Mouse (Mus musculus) granulocyte monocyte progenitor cell, adult 5-6 weeks (primary cell): ENCODE data around the gene Zbtb16. TPM values are rescaled to one million over a fixed set of nuclear protein-coding genes. Genes with fewer than 3 reads are reported as not detected.

ENCODE experiments used
- ATAC-seq: replicated peaks from 2 replicates; pipeline ENCODE4 v1.8.0; 2016; ENCODE audit warnings: mild to moderate bottlenecking, moderate TSS enrichment, inconsistent platforms; ENCODE audit not compliant: poor library complexity, severe bottlenecking
- total RNA-seq, 2 experiments: library from RNA; stranded (forward) in 1 of 2; stranded (reverse) in 1 of 2; fragments of 200-712, 200-1000 nt in 1 of 2; fragments of >200 nt in 1 of 2; fragmentation: Nextera tagmentation in 1 of 2; gene quantifications; 2 replicates each; pipeline ENCODE4 v1.2.3; 2014 to 2017

Zbtb16 gene
- total RNA-seq, 2 experiments from 2014 or later, result 10.0 to 10.1 TPM

DNA sequence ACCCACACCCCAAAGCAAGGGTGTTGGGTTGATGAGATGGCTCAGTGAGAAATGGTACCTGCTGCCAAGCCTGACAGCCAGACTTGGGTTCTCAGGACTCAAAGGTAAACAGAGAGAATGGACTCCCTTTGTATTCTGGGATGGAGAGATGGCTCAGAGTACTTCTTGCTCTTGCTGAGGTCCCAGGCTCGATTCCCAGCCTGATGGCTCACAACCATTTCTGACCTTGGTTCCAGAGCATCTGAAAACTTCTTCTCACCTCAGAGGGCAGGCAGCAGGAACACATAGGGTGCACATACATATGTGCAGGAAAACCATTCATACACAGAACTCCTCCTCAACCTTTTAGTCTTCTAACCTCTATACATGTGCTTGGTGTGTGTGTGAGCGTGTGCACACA is 185.2 kb downstream of the Zbtb16 start:
- no peak for ATAC-seq

DNA sequence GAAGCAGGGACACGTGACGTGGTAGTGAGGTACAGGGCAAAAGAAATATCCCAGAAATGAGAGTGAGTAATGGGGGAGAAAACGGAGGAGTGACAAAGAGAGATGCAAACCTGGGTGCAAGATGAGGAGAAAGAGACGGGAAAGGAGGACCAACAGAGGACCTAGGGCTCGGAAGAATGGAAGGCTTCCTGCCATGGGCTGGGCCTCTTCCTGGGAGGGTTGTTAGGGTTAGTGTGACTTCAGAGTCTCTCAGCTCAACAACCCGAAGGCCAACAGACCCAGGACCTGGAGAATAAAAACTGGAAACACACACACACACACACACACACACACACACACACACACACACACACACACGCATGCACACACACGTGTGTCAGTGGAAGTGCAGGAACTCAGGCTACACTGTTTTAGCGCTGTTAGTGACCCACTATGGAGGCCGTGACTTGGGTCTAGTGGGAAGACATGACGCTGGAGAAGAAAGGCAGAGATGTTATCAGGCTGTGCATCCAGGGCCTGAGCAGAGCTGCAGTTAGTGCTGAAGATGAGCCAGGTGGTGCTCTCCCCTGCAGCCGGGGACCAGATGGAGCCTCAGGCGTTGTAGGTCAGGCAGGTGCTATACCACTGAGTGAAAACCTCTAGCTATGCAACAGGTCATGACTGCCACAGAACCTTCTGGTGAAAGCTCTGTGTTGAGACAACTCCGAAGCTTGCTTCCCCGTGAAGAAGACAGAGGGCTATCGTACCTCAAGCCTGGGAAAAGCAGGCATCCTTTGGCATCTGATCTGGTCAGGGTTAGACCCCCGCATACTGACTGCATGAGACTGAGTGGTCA is 186.0 kb downstream of the Zbtb16 start:
- ATAC-seq, result no peak

- ATAC-seq, result peak; percentile 61
These were observed 186.8 kb downstream of the Zbtb16 start for GRCm38 (mm10) chr9:48649098-48649766.

DNA sequence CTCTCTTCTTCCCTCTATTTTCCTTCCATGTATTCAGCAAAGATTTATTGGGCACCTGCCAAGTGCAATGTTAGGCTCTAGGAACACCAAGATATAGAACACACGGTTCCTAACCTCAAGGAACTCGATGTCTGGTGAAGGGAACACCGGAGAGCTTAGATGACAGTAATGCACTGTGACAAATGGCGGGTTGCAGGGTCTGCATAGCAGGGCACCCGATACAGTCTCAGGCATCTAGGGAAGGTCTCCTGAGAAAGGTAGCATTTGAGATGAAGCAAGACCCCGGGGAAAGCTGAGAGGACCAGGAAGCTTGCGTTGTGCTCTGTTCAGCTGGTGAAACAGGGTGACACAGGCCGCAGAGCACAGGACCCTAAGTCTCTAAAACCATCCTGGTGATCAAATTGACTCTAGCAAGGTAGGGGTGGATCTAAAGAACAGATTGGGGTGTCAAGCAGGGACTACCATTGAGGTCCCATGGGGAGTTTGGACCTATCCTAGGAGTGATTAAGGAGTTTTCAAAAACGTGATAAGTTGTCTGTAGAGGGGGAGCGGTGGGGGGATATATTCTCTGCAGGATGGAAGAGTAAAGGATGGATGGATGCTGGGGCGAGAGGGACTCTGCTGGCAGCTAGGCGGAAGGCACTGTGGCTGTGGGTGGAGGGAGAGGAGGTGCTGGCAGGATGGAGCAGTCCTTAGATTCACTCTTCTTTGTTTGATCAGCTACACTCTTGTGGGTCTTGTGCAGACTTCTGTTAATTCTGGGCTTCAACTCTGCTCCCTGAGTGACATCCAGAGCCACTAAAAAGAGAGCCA is 187.5 kb downstream of the Zbtb16 start:
- ATAC-seq, result no peak

GRCm38 (mm10) chr9:48647648-48648284 is 188.3 kb downstream of the Zbtb16 start:
- ATAC-seq, result no peak

DNA sequence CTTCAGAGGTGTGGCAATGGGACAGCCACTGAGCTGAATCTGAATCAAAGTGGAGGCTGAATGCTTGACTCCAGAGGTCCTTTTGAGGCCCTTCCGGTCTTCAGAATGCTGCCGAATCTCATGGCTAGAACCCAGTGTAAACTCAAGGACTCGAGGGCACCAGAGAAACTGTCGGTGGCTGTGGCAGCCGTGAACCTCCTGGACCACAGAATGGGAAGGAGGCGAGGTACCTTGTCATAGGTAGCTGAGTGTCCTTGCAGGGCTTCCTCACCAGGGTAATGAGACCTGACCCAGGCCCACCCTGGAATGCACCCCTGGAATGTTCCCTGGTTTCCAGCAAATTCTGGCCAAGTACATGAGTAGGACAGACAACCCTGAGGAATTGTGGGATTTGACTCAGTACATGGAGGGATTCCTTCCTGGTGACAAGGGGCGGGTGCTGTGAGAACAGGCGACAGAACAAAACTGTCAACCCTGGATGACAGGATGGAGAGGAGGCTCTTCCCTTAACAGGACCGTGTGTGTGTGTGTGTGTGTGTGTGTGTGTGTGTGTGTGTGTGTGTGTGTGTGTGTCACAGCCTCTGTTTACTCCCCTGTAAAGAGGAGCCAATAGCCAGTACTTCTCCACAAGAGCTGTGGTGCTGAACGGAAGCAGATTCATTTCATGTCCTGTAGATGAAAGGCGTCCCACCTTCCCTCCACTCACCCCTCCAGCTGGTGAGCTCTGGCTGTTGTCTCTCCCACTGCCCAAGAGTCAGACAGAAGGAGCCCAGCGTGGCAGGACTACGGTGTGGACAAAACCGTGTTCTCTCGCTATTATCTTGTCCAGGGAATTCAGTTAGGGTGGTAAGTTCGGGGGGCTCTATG is 189.0 kb downstream of the Zbtb16 start:
- ATAC-seq, result no peak

DNA sequence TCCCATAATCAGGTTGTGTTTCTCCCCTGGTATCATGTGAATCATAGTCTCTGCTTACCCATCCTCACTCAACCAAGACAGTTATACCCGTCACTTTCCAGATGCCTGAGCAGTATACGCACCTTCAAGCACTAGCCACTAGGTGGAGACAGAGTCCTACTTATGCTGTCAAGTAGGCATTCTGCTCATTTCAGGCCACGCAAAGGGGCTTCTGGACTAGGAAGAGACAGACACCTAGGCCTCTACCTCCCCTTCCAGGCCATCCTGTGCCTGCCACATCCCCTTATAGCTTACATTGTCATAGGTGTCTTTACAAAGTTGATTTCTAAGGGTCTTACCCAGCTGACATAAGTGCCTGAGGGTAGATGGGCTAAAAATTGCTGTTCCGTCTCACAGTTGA is 189.8 kb downstream of the Zbtb16 start:
- ATAC-seq, result peak; percentile 77

DNA sequence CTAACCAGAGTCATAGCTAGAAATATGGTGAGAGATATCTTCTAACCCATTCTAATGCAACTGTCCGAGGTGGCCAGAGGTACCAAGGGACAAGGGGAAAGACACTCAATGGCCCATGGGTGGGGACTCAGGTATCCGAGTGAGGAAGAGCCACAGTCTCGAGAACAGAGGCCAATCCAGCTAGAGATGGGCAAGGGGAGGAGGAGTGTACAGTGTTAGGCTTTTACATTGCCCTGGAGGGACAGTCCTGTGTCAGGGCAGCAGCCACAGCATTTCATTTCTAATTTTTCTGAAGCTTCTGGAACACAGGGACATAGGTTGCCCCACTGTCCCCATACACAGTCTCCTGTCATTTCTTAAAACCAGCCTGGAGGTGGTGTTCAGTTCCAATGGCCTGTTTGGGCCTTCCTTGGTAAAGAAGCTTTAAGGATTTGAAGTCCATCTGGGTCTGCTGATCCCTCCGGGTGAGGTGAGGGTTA is 190.3 kb downstream of the Zbtb16 start:
- ATAC-seq, result no peak

DNA sequence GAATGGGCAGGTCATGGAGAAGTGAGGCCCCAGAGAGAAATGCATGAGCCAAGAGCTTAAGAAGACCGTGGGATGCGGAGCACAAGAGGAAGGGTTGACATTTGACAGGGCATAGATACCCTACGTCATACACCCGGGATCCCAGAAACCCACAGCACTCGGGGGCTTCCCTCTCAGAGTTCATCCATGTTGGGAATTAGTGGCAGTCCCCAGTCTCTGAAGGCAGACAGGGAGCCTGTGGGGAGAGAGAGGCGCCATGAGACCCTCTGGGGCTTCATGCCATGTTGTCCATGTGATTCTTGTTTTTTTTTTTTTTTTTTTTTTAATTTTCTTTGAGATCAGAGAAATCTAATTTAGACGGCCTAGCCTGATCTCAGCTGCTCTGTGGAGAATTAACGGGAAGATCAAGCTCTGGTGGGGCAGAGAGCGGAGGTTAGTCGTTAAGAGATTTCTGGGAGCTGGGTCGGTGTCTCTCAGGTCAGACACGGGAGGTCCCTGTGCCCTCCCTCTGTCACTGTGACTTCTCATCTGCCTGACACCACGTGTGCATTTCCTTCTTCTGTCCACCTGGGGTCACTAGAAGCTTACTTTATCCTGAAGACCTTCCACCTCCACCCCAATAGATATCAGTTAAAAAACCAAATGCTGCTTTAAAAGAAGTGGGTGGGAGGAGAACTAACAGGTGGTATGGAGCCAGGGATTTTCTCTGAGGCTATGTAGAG is 190.9 kb downstream of the Zbtb16 start:
- peak; percentile 64 for ATAC-seq

DNA sequence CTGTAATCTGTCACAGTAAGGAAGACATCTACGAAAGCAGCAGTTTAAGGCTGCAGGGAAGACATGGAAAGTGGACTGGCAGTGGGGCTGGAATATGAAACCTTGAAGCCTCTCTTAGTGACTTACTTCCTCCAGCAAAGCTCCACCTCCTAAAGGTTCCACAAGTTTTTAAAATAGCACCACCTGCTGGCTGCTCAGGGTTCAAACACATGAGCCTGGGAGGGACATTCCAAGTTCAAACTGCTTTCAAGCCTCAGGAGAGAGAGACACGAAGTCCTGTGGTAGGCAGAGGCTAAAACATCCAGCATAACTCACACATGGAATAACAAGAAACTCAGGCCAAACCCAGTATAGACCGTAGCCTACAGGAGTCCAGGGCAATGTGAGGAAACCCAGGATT is 191.6 kb downstream of the Zbtb16 start:
- ATAC-seq, result no peak

GRCm38 (mm10) chr9:48641636-48642035 is 194.4 kb downstream of the Zbtb16 start:
- ATAC-seq, result no peak

- no peak for ATAC-seq
These were observed 195.1 kb downstream of the Zbtb16 start for GRCm38 (mm10) chr9:48640881-48641280.

- no peak for ATAC-seq
These were observed 197.7 kb downstream of the Zbtb16 start for GRCm38 (mm10) chr9:48638176-48638803.

DNA sequence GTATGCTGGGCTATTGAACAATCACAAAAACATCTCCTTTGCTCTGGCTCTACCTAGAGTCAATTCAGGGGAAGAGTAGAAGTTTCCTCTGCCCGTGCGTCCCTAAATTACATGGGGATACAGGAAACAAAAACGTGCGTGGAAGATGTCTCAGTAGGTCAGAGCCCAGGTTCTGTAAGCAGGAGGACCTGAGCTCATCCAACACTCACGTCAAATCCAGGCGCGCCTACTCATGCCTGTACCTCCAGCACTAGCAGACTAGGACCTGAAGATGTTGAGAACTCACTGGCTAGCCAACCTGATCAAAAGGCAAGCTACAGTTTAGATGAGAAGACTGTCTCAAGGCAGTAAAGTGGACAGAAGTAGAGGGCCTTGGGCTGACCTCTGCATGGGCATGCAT is 198.9 kb downstream of the Zbtb16 start:
- no peak for ATAC-seq

DNA sequence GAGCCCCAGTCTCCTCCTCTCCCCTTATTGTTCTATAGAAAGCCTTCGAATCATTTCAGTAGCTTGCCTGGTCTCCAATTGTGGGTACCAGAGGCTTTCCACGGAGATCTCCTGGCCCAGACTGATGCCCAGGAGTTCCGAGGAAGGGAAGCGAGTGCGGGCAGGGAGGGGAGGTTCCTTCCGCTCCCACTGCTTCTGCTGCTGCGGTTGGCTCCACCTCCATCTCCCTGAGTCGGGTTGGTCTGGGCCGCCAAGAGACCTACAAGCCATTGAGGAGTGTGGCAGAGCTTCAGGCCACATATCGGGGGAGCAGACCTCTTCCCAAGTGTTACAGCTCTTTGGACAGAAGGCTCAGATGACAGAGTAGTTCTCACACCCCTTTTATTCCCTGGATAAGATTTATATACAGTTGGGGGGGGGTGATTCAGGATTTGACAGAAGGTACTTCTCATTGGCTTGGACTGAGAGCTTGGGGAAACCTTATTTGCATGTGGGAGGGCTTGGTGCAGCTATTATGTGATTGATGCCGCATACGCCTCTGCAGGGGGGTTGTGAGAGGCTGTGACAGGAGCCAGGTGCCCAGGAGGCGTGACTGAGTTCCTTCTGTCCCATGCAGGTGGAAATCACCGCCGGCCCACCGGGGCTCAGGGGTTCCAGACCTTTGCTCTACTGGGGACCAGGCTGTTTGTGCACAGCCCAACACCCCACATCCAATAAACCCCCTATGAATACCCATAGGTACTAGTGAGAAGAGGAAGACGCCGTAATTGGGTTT is 200.3 kb downstream of the Zbtb16 start:
- 0 out of 2 replicates have a peak, but pooled peaks have one; percentile 25 for ATAC-seq

GRCm38 (mm10) chr9:48633147-48633546 is 202.9 kb downstream of the Zbtb16 start:
- ATAC-seq, result no peak

DNA sequence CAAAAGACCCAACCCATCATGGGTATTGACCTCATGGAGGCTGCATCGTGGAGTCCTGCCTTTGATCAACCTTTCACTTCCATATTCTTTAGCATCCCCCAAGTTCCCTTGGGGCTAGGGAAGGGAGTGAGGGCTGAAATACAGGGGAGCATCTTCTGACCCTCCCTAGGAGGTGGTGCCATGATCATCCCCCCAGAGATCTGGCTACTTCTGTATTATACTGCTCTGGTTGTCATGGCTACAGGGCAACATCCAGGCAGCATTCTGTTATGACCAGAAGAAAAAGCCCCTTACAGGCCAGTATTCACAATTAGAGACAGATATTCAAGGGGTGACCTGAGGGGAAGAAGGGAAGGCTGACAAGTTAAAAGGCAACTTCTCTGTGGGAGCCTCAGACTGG is 216.8 kb downstream of the Zbtb16 start:
- ATAC-seq, result no peak

DNA sequence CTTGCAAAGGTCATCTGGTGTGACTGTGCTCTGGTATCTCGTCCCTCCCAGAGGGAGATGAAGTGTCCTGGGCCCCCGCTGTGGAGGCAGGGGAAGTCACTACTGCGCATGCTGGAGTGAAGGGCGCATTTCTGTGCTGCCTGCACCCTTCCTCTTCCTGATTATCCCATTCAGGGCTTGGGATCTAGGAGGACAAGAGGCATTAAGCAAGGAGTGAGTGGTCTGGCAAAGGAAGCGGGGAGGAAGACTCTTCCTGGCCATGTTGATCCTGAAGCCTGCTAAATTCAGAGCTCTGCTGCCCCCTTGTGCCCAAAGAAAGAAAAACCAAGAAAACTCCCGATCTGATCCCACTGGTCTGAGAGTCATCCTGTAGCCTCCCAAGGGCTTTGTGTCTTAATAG is 217.4 kb downstream of the Zbtb16 start:
- peak; percentile 74 for ATAC-seq
